ENCODE assay signal across 13 mouse cellular contexts in genomic region chr8:57348866-57349520, GRCm38 (mm10). TPM values are rescaled to one million over a fixed set of nuclear protein-coding genes. Genes with fewer than 3 reads are reported as not detected.
DNase-seq lines count a peak whose midpoint lies in the region; ATAC-seq and TF ChIP-seq lines count a peak whose summit lies in the region.
"Had no signal": no experiment of that assay in that cellular context is flagged by ENCODE, and none has a peak within 500 bp of the region (broad histone marks: within the 10 kb centered on the region; RNA-seq: fewer than 3 reads in every experiment).

No protein-coding gene starts in this region.

- ATAC-seq in midbrain, embryonic 16.5 days = no peak
- no peak for ATAC-seq in heart, embryonic 14.5 days (ENCODE audit: insufficient number of reproducible peaks, insufficient read depth, low FRiP score, low read depth)
- ATAC-seq in stomach, embryonic 15.5 days (ENCODE audit: insufficient read depth, low FRiP score, low read depth) = no peak
- no peak for ATAC-seq in lung, postnatal 0 days
- ATAC-seq: forebrain, embryonic 15.5 days; hindbrain, postnatal 0 days; liver, postnatal 0 days had no signal

- H3K36me3 ChIP-seq in midbrain, embryonic 10.5 days = no peaks in the 10 kb centered on the region
- no peaks in the 10 kb centered on the region for H3K36me3 ChIP-seq in midbrain, embryonic 16.5 days (ENCODE audit: control insufficient read depth, insufficient read depth, low read length)
- H3K36me3 ChIP-seq in heart, embryonic 14.5 days (ENCODE audit: control insufficient read depth, insufficient read depth, low read length) = peaks cover 21% of the 10 kb centered on the region
- H3K36me3 ChIP-seq in stomach, embryonic 15.5 days = no peaks in the 10 kb centered on the region
- H3K36me3 ChIP-seq in lung, postnatal 0 days (ENCODE audit: insufficient read depth, low read length) = no peaks in the 10 kb centered on the region
- H3K36me3 ChIP-seq: forebrain, embryonic 15.5 days had no signal

- no peak overlapping the region for H3K9ac ChIP-seq in midbrain, embryonic 16.5 days (ENCODE audit: low read depth, low read length)
- peak overlapping the region; percentile 74 for H3K9ac ChIP-seq in heart, embryonic 14.5 days (ENCODE audit: low read length)
- no peak overlapping the region for H3K9ac ChIP-seq in stomach, embryonic 15.5 days
- H3K9ac ChIP-seq in lung, postnatal 0 days (replicated peaks; ENCODE audit: low read depth) = no peak overlapping the region
- H3K9ac ChIP-seq: forebrain, embryonic 15.5 days; liver, postnatal 0 days had no signal

- DNase-seq in heart, adult 11 months = peak; percentile 64
- DNase-seq in heart, adult 9 months (ENCODE audit: low spot score in 2 of 2) = no peak
- peak; percentile 19 for DNase-seq in midbrain, embryonic 10.5 days (ENCODE audit: low spot score)
- no peak for DNase-seq in cerebellum, postnatal 25 days
- no peak for DNase-seq in lung, postnatal 0 days (ENCODE audit: low spot score)
- DNase-seq: adrenal gland, postnatal 14 days; gastrocnemius, postnatal 10 days; liver, postnatal 0 days had no signal

- no peak overlapping the region for H3K27ac ChIP-seq in midbrain, embryonic 10.5 days (replicated peaks)
- no peak overlapping the region for H3K27ac ChIP-seq in midbrain, embryonic 16.5 days (ENCODE audit: low read length)
- peak overlapping the region; percentile 35 to 44; a peak in 2 of 4 replicates for H3K27ac ChIP-seq in heart, embryonic 14.5 days (replicated peaks in 1 of 2; ENCODE audit: control insufficient read depth in 1 of 2, insufficient read depth in 1 of 2, low read depth in 2 of 2, low read length in 2 of 2)
- H3K27ac ChIP-seq in stomach, embryonic 15.5 days = no peak overlapping the region
- no peak overlapping the region for H3K27ac ChIP-seq in lung, postnatal 0 days (ENCODE audit: low read length)
- H3K27ac ChIP-seq: forebrain, embryonic 15.5 days; hindbrain, postnatal 0 days had no signal

- H3K4me2 ChIP-seq in midbrain, embryonic 16.5 days (ENCODE audit: low read length) = no peak overlapping the region
- peak overlapping the region; percentile 93 for H3K4me2 ChIP-seq in heart, embryonic 14.5 days (ENCODE audit: low read length)
- H3K4me2 ChIP-seq in stomach, embryonic 15.5 days = 0 out of 2 replicates have a peak overlapping the region, but pooled peaks have one; percentile 11
- no peak overlapping the region for H3K4me2 ChIP-seq in lung, postnatal 0 days (replicated peaks; ENCODE audit: low read depth, low read length)
- H3K4me2 ChIP-seq: forebrain, embryonic 15.5 days had no signal

- H3K4me3 ChIP-seq in midbrain, embryonic 10.5 days = no peak overlapping the region
- no peak overlapping the region for H3K4me3 ChIP-seq in midbrain, embryonic 16.5 days (ENCODE audit: low read depth, low read length)
- peak overlapping the region; percentile 33 to 42 for H3K4me3 ChIP-seq in heart, embryonic 14.5 days (ENCODE audit: control insufficient read depth in 1 of 2, insufficient read depth in 1 of 2, low read depth in 1 of 2, low read length in 2 of 2)
- no peak overlapping the region for H3K4me3 ChIP-seq in stomach, embryonic 15.5 days (replicated peaks)
- H3K4me3 ChIP-seq in lung, postnatal 0 days (ENCODE audit: low read depth, low read length) = no peak overlapping the region
- H3K4me3 ChIP-seq: forebrain, embryonic 15.5 days had no signal

- no peak for TF ChIP-seq CTCF in lung, postnatal 0 days (IDR thresholded peaks at IDR 0.05)

- no peak for TF ChIP-seq EP300 in lung, postnatal 0 days (IDR thresholded peaks at IDR 0.05)

- WGBS in midbrain, embryonic 10.5 days = under 1% methylated on average over 23 of the region's 23 CpGs
- WGBS in midbrain, embryonic 16.5 days = 2% methylated on average over 23 of the region's 23 CpGs
- 1% methylated on average over 23 of the region's 23 CpGs for WGBS in heart, embryonic 14.5 days
- WGBS in stomach, embryonic 15.5 days = 7% methylated on average over 23 of the region's 23 CpGs
- WGBS in lung, postnatal 0 days = 4% methylated on average over 23 of the region's 23 CpGs

- H3K9me3 ChIP-seq in midbrain, embryonic 10.5 days (replicated peaks) = no peaks in the 10 kb centered on the region
- no peaks in the 10 kb centered on the region for H3K9me3 ChIP-seq in midbrain, embryonic 16.5 days (replicated peaks; ENCODE audit: control insufficient read depth, low read length, poor library complexity, severe bottlenecking)
- no peaks in the 10 kb centered on the region for H3K9me3 ChIP-seq in heart, embryonic 14.5 days (ENCODE audit: control insufficient read depth, low read length)
- H3K9me3 ChIP-seq in stomach, embryonic 15.5 days = no peaks in the 10 kb centered on the region
- no peaks in the 10 kb centered on the region for H3K9me3 ChIP-seq in lung, postnatal 0 days (ENCODE audit: low read length)
- H3K9me3 ChIP-seq: forebrain, embryonic 15.5 days had no signal

- peaks cover 7% of the 10 kb centered on the region for H3K4me1 ChIP-seq in midbrain, embryonic 10.5 days
- peaks cover 4% of the 10 kb centered on the region; the same call in 1 of the 2 replicates for H3K4me1 ChIP-seq in midbrain, embryonic 16.5 days (ENCODE audit: control insufficient read depth, insufficient read depth, low read length)
- peaks cover 29 to 46% of the 10 kb centered on the region in 2 experiments for H3K4me1 ChIP-seq in heart, embryonic 14.5 days (ENCODE audit: control insufficient read depth in 2 of 2, insufficient read depth in 2 of 2, low read length in 2 of 2)
- 0 out of 2 replicates have a peak, but pooled peaks cover 5% of the 10 kb centered on the region for H3K4me1 ChIP-seq in stomach, embryonic 15.5 days
- H3K4me1 ChIP-seq in lung, postnatal 0 days (ENCODE audit: insufficient read depth, low read depth, low read length) = no peaks in the 10 kb centered on the region

- H3K27me3 ChIP-seq in midbrain, embryonic 10.5 days (ENCODE audit: low read depth, poor library complexity, severe bottlenecking) = peaks cover 100% of the 10 kb centered on the region
- peaks cover 82% of the 10 kb centered on the region for H3K27me3 ChIP-seq in midbrain, embryonic 16.5 days (ENCODE audit: control insufficient read depth, insufficient read depth, low read depth, low read length)
- no peaks in the 10 kb centered on the region for H3K27me3 ChIP-seq in heart, embryonic 14.5 days (ENCODE audit: control insufficient read depth, insufficient read depth, low read length)
- H3K27me3 ChIP-seq in stomach, embryonic 15.5 days (replicated peaks) = peaks cover 66% of the 10 kb centered on the region
- H3K27me3 ChIP-seq in lung, postnatal 0 days (replicated peaks; ENCODE audit: insufficient read depth, low read length) = peaks cover 58% of the 10 kb centered on the region

RNA-seq across cellular contexts. Expression of gene Hand2, which starts 28.2 kb away (rescaled TPM):
- not detected in 2 replicates for polyA plus RNA-seq in midbrain, embryonic 10.5 days (2016; fragmentation: Nextera tagmentation; extraction: Ambion mirVana)
- polyA plus RNA-seq in midbrain, embryonic 16.5 days (2015; fragmentation: Nextera tagmentation; extraction: Ambion mirVana) = not detected in 2 replicates
- polyA plus RNA-seq in heart, embryonic 14.5 days (2014; fragmentation: Nextera tagmentation; extraction: Ambion mirVana) = 16.3 and 17.4 TPM in 2 replicates
- 9.4 and 9.8 TPM in 2 replicates for polyA plus RNA-seq in stomach, embryonic 15.5 days (2015; fragmentation: Nextera tagmentation; extraction: Ambion mirVana)
- polyA plus RNA-seq in lung, postnatal 0 days (2015; fragmentation: Nextera tagmentation; extraction: Ambion mirVana) = 0.12 and 0.14 TPM in 2 replicates
- polyA plus RNA-seq: forebrain, embryonic 15.5 days; hindbrain, postnatal 0 days had no signal

Comparison
In these comparisons a context has a peak if more than half of its experiments do, and no peak if none do; other contexts are left out.
1. DNase-seq: peak in heart, adult 11 months (single experiment) and midbrain, embryonic 10.5 days (single experiment); none in heart, adult 9 months (0 of 2), cerebellum, postnatal 25 days (0 of 2) and lung, postnatal 0 days (single experiment).
2. H3K27ac ChIP-seq: peak in heart, embryonic 14.5 days (2 of 2); none in midbrain, embryonic 10.5 days (single experiment), midbrain, embryonic 16.5 days (single experiment), stomach, embryonic 15.5 days (single experiment) and lung, postnatal 0 days (single experiment).
3. H3K4me3 ChIP-seq: peak in heart, embryonic 14.5 days (2 of 2); none in midbrain, embryonic 10.5 days (single experiment), midbrain, embryonic 16.5 days (single experiment), stomach, embryonic 15.5 days (single experiment) and lung, postnatal 0 days (single experiment).
4. H3K4me2 ChIP-seq: peak in heart, embryonic 14.5 days (single experiment) and stomach, embryonic 15.5 days (single experiment); none in midbrain, embryonic 16.5 days (single experiment) and lung, postnatal 0 days (single experiment).